Mouse (Mus musculus): Measurements from ENCODE around the gene Hk2. TPM values are rescaled to one million over a fixed set of nuclear protein-coding genes. Genes with fewer than 3 reads are reported as not detected.

Gene Hk2
- polyA plus RNA-seq, 1 experiment from 2014 or later, result 24.2 TPM

DNA sequence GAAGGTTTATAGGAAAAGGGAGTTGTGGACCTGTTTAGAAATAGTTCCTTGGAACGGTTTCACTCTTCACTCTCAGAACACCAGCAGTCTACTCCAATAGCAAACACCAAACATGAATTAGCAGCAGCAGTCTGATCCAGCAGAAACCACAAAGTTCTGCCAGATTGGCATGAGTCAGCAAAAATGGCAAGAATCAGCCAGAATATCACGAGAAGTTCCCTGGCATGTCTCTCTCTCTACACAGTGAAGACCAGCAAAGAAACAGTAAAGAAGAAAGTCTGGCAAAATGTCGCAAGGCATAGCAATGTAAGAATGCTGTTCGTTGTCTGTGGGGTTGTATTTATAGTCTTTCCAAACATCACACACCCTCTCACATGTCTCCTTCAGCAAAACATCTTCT, 58.1 kb downstream of the Hk2 start:
- Histone ChIP-seq H3K27ac (ENCODE audit: low read length) (peak overlapping the region; percentile 35), H3K36me3 (ENCODE audit: control insufficient read depth, insufficient read depth, low read length) (no peaks in the 10 kb centered on the region), H3K4me2 (ENCODE audit: low read depth, low read length) (no peak overlapping the region), H3K9me3 (replicated peaks; ENCODE audit: control insufficient read depth, low read length) (no peaks in the 10 kb centered on the region), H3K4me3 (replicated peaks; ENCODE audit: low read length) (no peak overlapping the region), H3K27me3 (ENCODE audit: control insufficient read depth, insufficient read depth, low read length) (no peaks in the 10 kb centered on the region), H3K4me1 (ENCODE audit: control insufficient read depth, insufficient read depth, low read length) (no peaks in the 10 kb centered on the region), H3K9ac (ENCODE audit: low read length) (no peak overlapping the region)
- no peak for ATAC-seq (ENCODE audit: insufficient read depth, low FRiP score)
- WGBS, result 56% methylated on average over 4 of the region's 4 CpGs

- WGBS, result 61% methylated on average over 3 of the region's 3 CpGs
- Histone ChIP-seq H3K9ac (ENCODE audit: low read length) (no peak overlapping the region), H3K9me3 (replicated peaks; ENCODE audit: control insufficient read depth, low read length) (no peaks in the 10 kb centered on the region), H3K4me2 (ENCODE audit: low read depth, low read length) (no peak overlapping the region), H3K4me3 (replicated peaks; ENCODE audit: low read length) (no peak overlapping the region), H3K4me1 (ENCODE audit: control insufficient read depth, insufficient read depth, low read length) (no peaks in the 10 kb centered on the region), H3K36me3 (ENCODE audit: control insufficient read depth, insufficient read depth, low read length) (no peaks in the 10 kb centered on the region), H3K27ac (ENCODE audit: low read length) (peak overlapping the region; percentile 19), H3K27me3 (ENCODE audit: control insufficient read depth, insufficient read depth, low read length) (no peaks in the 10 kb centered on the region)
- peak; percentile 76; the same call in 1 of the 2 replicates for ATAC-seq (ENCODE audit: insufficient read depth, low FRiP score)
Observed at GRCm38 (mm10) chr6:82715653-82716052, 58.6 kb downstream of the Hk2 start.

GRCm38 (mm10) chr6:82715253-82715652, 59.0 kb downstream of the Hk2 start:
- no peaks in the 10 kb centered on the region for H3K27me3 ChIP-seq (ENCODE audit: control insufficient read depth, insufficient read depth, low read length)
- H3K27ac ChIP-seq (ENCODE audit: low read length), result peak overlapping the region; percentile 19
- H3K9ac ChIP-seq (ENCODE audit: low read length), result no peak overlapping the region
- no peaks in the 10 kb centered on the region for H3K4me1 ChIP-seq (ENCODE audit: control insufficient read depth, insufficient read depth, low read length)
- H3K4me3 ChIP-seq (replicated peaks; ENCODE audit: low read length), result no peak overlapping the region
- no peaks in the 10 kb centered on the region for H3K36me3 ChIP-seq (ENCODE audit: control insufficient read depth, insufficient read depth, low read length)
- WGBS, result 64% methylated on average over 6 of the region's 6 CpGs
- H3K4me2 ChIP-seq (ENCODE audit: low read depth, low read length), result no peak overlapping the region
- no peak for ATAC-seq (ENCODE audit: insufficient read depth, low FRiP score)
- no peaks in the 10 kb centered on the region for H3K9me3 ChIP-seq (replicated peaks; ENCODE audit: control insufficient read depth, low read length)

- no peak overlapping the region for H3K4me3 ChIP-seq (replicated peaks; ENCODE audit: low read length)
- H3K27me3 ChIP-seq (ENCODE audit: control insufficient read depth, insufficient read depth, low read length), result no peaks in the 10 kb centered on the region
- peak overlapping the region; percentile 19; the same call in 1 of the 2 replicates for H3K27ac ChIP-seq (ENCODE audit: low read length)
- H3K36me3 ChIP-seq (ENCODE audit: control insufficient read depth, insufficient read depth, low read length), result no peaks in the 10 kb centered on the region
- no peaks in the 10 kb centered on the region for H3K4me1 ChIP-seq (ENCODE audit: control insufficient read depth, insufficient read depth, low read length)
- no peak overlapping the region for H3K9ac ChIP-seq (ENCODE audit: low read length)
- H3K9me3 ChIP-seq (replicated peaks; ENCODE audit: control insufficient read depth, low read length), result no peaks in the 10 kb centered on the region
- 75% methylated on average over 5 of the region's 5 CpGs for WGBS
- H3K4me2 ChIP-seq (ENCODE audit: low read depth, low read length), result no peak overlapping the region
- ATAC-seq (ENCODE audit: insufficient read depth, low FRiP score), result peak; percentile 61; the same call in 1 of the 2 replicates
Observed at GRCm38 (mm10) chr6:82714841-82715240, 59.4 kb downstream of the Hk2 start.

- no peak overlapping the region for H3K9ac ChIP-seq (ENCODE audit: low read length)
Observed at GRCm38 (mm10) chr6:82714243-82714642, 60.0 kb downstream of the Hk2 start.

GRCm38 (mm10) chr6:82707742-82708141, 66.5 kb downstream of the Hk2 start:
- Histone ChIP-seq H3K4me1 (ENCODE audit: control insufficient read depth, insufficient read depth, low read length) (no peaks in the 10 kb centered on the region), H3K27me3 (ENCODE audit: control insufficient read depth, insufficient read depth, low read length) (no peaks in the 10 kb centered on the region), H3K9me3 (replicated peaks; ENCODE audit: control insufficient read depth, low read length) (no peaks in the 10 kb centered on the region), H3K4me2 (ENCODE audit: low read depth, low read length) (no peak overlapping the region), H3K27ac (ENCODE audit: low read length) (no peak overlapping the region), H3K9ac (ENCODE audit: low read length) (no peak overlapping the region), H3K4me3 (replicated peaks; ENCODE audit: low read length) (no peak overlapping the region), H3K36me3 (ENCODE audit: control insufficient read depth, insufficient read depth, low read length) (no peaks in the 10 kb centered on the region)
- ATAC-seq (ENCODE audit: insufficient read depth, low FRiP score), result no peak
- 79% methylated on average over 3 of the region's 3 CpGs for WGBS

More at GRCm38 (mm10) chr6:82714243-82714642, 60.0 kb downstream of the Hk2 start:
- Histone ChIP-seq H3K36me3 (ENCODE audit: control insufficient read depth, insufficient read depth, low read length) (no peaks in the 10 kb centered on the region), H3K4me2 (ENCODE audit: low read depth, low read length) (no peak overlapping the region), H3K4me3 (replicated peaks; ENCODE audit: low read length) (no peak overlapping the region), H3K27me3 (ENCODE audit: control insufficient read depth, insufficient read depth, low read length) (no peaks in the 10 kb centered on the region), H3K4me1 (ENCODE audit: control insufficient read depth, insufficient read depth, low read length) (no peaks in the 10 kb centered on the region), H3K27ac (ENCODE audit: low read length) (peak overlapping the region; percentile 69; the same call in 1 of the 2 replicates), H3K9me3 (replicated peaks; ENCODE audit: control insufficient read depth, low read length) (no peaks in the 10 kb centered on the region)
- ATAC-seq (ENCODE audit: insufficient read depth, low FRiP score), result peak; percentile 21; the same call in 1 of the 2 replicates
- 19% methylated on average over 3 of the region's 3 CpGs for WGBS

- Histone ChIP-seq H3K9ac (ENCODE audit: low read length) (no peak overlapping the region), H3K27ac (ENCODE audit: low read length) (no peak overlapping the region), H3K9me3 (replicated peaks; ENCODE audit: control insufficient read depth, low read length) (no peaks in the 10 kb centered on the region), H3K4me2 (ENCODE audit: low read depth, low read length) (no peak overlapping the region), H3K4me3 (replicated peaks; ENCODE audit: low read length) (no peak overlapping the region), H3K36me3 (ENCODE audit: control insufficient read depth, insufficient read depth, low read length) (no peaks in the 10 kb centered on the region), H3K27me3 (ENCODE audit: control insufficient read depth, insufficient read depth, low read length) (no peaks in the 10 kb centered on the region), H3K4me1 (ENCODE audit: control insufficient read depth, insufficient read depth, low read length) (no peaks in the 10 kb centered on the region)
- ATAC-seq (ENCODE audit: insufficient read depth, low FRiP score), result no peak
- 91% methylated on average over 10 of the region's 10 CpGs for WGBS
Observed at GRCm38 (mm10) chr6:82707241-82707640, 67.0 kb downstream of the Hk2 start.

- no peak for ATAC-seq (ENCODE audit: insufficient read depth, low FRiP score)
- H3K9ac ChIP-seq (ENCODE audit: low read length), result no peak within 1 kb of the TSS
- H3K4me1 ChIP-seq (ENCODE audit: control insufficient read depth, insufficient read depth, low read length), result no peaks in the 10 kb centered on the region
- no peaks in the 10 kb centered on the region for H3K36me3 ChIP-seq (ENCODE audit: control insufficient read depth, insufficient read depth, low read length)
- no peak within 1 kb of the TSS for H3K27ac ChIP-seq (ENCODE audit: low read length)
- no peaks in the 10 kb centered on the region for H3K9me3 ChIP-seq (replicated peaks; ENCODE audit: control insufficient read depth, low read length)
- H3K27me3 ChIP-seq (ENCODE audit: control insufficient read depth, insufficient read depth, low read length), result no peaks in the 10 kb centered on the region
- no peak within 1 kb of the TSS for H3K4me2 ChIP-seq (ENCODE audit: low read depth, low read length)
- 73% methylated on average over 5 of the region's 5 CpGs for WGBS
- H3K4me3 ChIP-seq (replicated peaks; ENCODE audit: low read length), result no peak within 1 kb of the TSS
Observed at GRCm38 (mm10) chr6:82705221-82705620, 69.0 kb downstream of the Hk2 start, which contains the start of gene Pole4. Gene Pole4, minus strand, starts transcription at chr6:82705365.

GRCm38 (mm10) chr6:82703710-82704109, 70.5 kb downstream of the Hk2 start:
- Histone ChIP-seq H3K9ac (ENCODE audit: low read length) (no peak overlapping the region), H3K4me3 (replicated peaks; ENCODE audit: low read length) (no peak overlapping the region), H3K27me3 (ENCODE audit: control insufficient read depth, insufficient read depth, low read length) (no peaks in the 10 kb centered on the region), H3K36me3 (ENCODE audit: control insufficient read depth, insufficient read depth, low read length) (no peaks in the 10 kb centered on the region), H3K9me3 (replicated peaks; ENCODE audit: control insufficient read depth, low read length) (no peaks in the 10 kb centered on the region), H3K4me2 (ENCODE audit: low read depth, low read length) (no peak overlapping the region), H3K4me1 (ENCODE audit: control insufficient read depth, insufficient read depth, low read length) (no peaks in the 10 kb centered on the region), H3K27ac (ENCODE audit: low read length) (no peak overlapping the region)
- 88% methylated on average over 3 of the region's 3 CpGs for WGBS
- ATAC-seq (ENCODE audit: insufficient read depth, low FRiP score), result no peak
